In genomic region chr13:56251176-56251923, GRCm38 (mm10) we compare ENCODE assay signal across 10 mouse cellular contexts. TPM values are rescaled to one million over a fixed set of nuclear protein-coding genes. Genes with fewer than 3 reads are reported as not detected.
A peak's percentile ranks its signal among the peaks of the same experiment; 100 is the strongest.
DNase-seq lines count a peak whose midpoint lies in the region; ATAC-seq and TF ChIP-seq lines count a peak whose summit lies in the region.
"Had no signal": no experiment of that assay in that cellular context is flagged by ENCODE, and none has a peak within 500 bp of the region (broad histone marks: within the 10 kb centered on the region; RNA-seq: fewer than 3 reads in every experiment).

No protein-coding gene starts in this region.

- 0 out of 2 replicates have a peak, but pooled peaks have one; percentile 14 for ATAC-seq in kidney, embryonic 14.5 days (ENCODE audit: low FRiP score, low TSS enrichment)
- no peak; the same call in 1 of the 2 replicates for ATAC-seq in hindbrain, embryonic 12.5 days (ENCODE audit: low FRiP score)
- no peak for ATAC-seq in midbrain, embryonic 15.5 days (replicated peaks)

- H3K4me1 ChIP-seq in kidney, embryonic 14.5 days (ENCODE audit: control insufficient read depth, insufficient read depth, low read length): peaks cover 4% of the 10 kb centered on the region; the same call in 1 of the 2 replicates
- peaks cover 52% of the 10 kb centered on the region for H3K4me1 ChIP-seq in hindbrain, embryonic 12.5 days
- peaks cover 29% of the 10 kb centered on the region for H3K4me1 ChIP-seq in midbrain, embryonic 15.5 days

- no peak overlapping the region; the same call in 1 of the 2 replicates for H3K4me2 ChIP-seq in kidney, embryonic 14.5 days (replicated peaks; ENCODE audit: low read depth, low read length)
- peak overlapping the region; percentile 56 for H3K4me2 ChIP-seq in hindbrain, embryonic 12.5 days (replicated peaks)
- peak overlapping the region; percentile 59 for H3K4me2 ChIP-seq in midbrain, embryonic 15.5 days

- H3K9ac ChIP-seq in kidney, embryonic 14.5 days (ENCODE audit: low read depth, low read length): no peak overlapping the region
- peak overlapping the region; percentile 32 for H3K9ac ChIP-seq in hindbrain, embryonic 12.5 days
- H3K9ac ChIP-seq in midbrain, embryonic 15.5 days: no peak overlapping the region

- no peak for DNase-seq in kidney, adult 11 months
- peak; percentile 50 for DNase-seq in brain, embryonic 14.5 days (ENCODE audit: low read depth)
- no peak for DNase-seq in right cerebral cortex, postnatal 4 days
- DNase-seq in gastrocnemius, postnatal 14 days: no peak
- no peak for DNase-seq in lung, postnatal 14 days

- H3K27ac ChIP-seq in kidney, embryonic 14.5 days (ENCODE audit: low read depth, low read length): no peak overlapping the region
- H3K27ac ChIP-seq in hindbrain, embryonic 12.5 days: peak overlapping the region; percentile 71
- no peak overlapping the region for H3K27ac ChIP-seq in midbrain, embryonic 15.5 days

- peaks cover 100% of the 10 kb centered on the region for H3K27me3 ChIP-seq in kidney, embryonic 14.5 days (ENCODE audit: control insufficient read depth, insufficient read depth, low read length)
- H3K27me3 ChIP-seq in hindbrain, embryonic 12.5 days: peaks cover 98% of the 10 kb centered on the region
- peaks cover 95% of the 10 kb centered on the region for H3K27me3 ChIP-seq in midbrain, embryonic 15.5 days (replicated peaks)

- no peak for TF ChIP-seq CTCF in brain, embryonic 14.5 days (IDR thresholded peaks at IDR 0.05; ENCODE audit: borderline replicate concordance, extremely low read depth, insufficient read depth, insufficient read length)

- H3K4me3 ChIP-seq in kidney, embryonic 14.5 days (ENCODE audit: low read length): peak overlapping the region; percentile 38
- peak overlapping the region; percentile 32 for H3K4me3 ChIP-seq in hindbrain, embryonic 12.5 days
- H3K4me3 ChIP-seq in midbrain, embryonic 15.5 days: peak overlapping the region; percentile 36

- no peaks in the 10 kb centered on the region for H3K9me3 ChIP-seq in kidney, embryonic 14.5 days (ENCODE audit: control insufficient read depth, low read length)
- H3K9me3 ChIP-seq in hindbrain, embryonic 12.5 days (replicated peaks): no peaks in the 10 kb centered on the region
- no peaks in the 10 kb centered on the region for H3K9me3 ChIP-seq in midbrain, embryonic 15.5 days

- intact Hi-C loops in gastrocnemius, postnatal 14 days (cut with DNase I; ENCODE audit: low total_unique reads): no loop called here

- no peak for TF ChIP-seq POLR2A in brain, embryonic 14.5 days (IDR thresholded peaks at IDR 0.05; ENCODE audit: borderline replicate concordance, extremely low read depth, insufficient read depth, insufficient read length, poor library complexity, severe bottlenecking)

- WGBS in kidney, embryonic 14.5 days: under 1% methylated on average over 59 of the region's 59 CpGs
- WGBS in hindbrain, embryonic 12.5 days: 1% methylated on average over 59 of the region's 59 CpGs
- under 1% methylated on average over 59 of the region's 59 CpGs for WGBS in midbrain, embryonic 15.5 days

- H3K36me3 ChIP-seq in kidney, embryonic 14.5 days (ENCODE audit: control insufficient read depth, insufficient read depth, low read length): no peaks in the 10 kb centered on the region
- no peaks in the 10 kb centered on the region for H3K36me3 ChIP-seq in hindbrain, embryonic 12.5 days
- no peaks in the 10 kb centered on the region for H3K36me3 ChIP-seq in midbrain, embryonic 15.5 days (replicated peaks)

RNA-seq across cellular contexts. Expression of gene Neurog1, which starts 0.6 kb away (rescaled TPM):
- not detected in 2 replicates for polyA plus RNA-seq in kidney, embryonic 14.5 days (2014; fragmentation: Nextera tagmentation; extraction: Ambion mirVana)
- polyA plus RNA-seq in brain, embryonic 14.5 days (2012; rRNA removed): 10.1 and 17.1 TPM in 2 replicates
- 18.2 and 21.7 TPM in 2 replicates for polyA plus RNA-seq in hindbrain, embryonic 12.5 days (2016; fragmentation: Nextera tagmentation; extraction: Ambion mirVana)
- polyA plus RNA-seq in midbrain, embryonic 15.5 days (2015; fragmentation: Nextera tagmentation; extraction: Ambion mirVana): 3.9 and 6.1 TPM in 2 replicates
- not detected for total RNA-seq in gastrocnemius, postnatal 14 days (2021)
- total RNA-seq: layer of hippocampus, postnatal 14 days; MEL had no signal

RNA-seq across cellular contexts. Expression of gene Cxcl14, which starts 45.0 kb away (rescaled TPM):
- 19.2 and 20.8 TPM in 2 replicates for polyA plus RNA-seq in kidney, embryonic 14.5 days (2014; fragmentation: Nextera tagmentation; extraction: Ambion mirVana)
- polyA plus RNA-seq in brain, embryonic 14.5 days (2012; rRNA removed): 30.1 and 35.9 TPM in 2 replicates
- 72.3 and 90.1 TPM in 2 replicates for polyA plus RNA-seq in hindbrain, embryonic 12.5 days (2016; fragmentation: Nextera tagmentation; extraction: Ambion mirVana)
- polyA plus RNA-seq in midbrain, embryonic 15.5 days (2015; fragmentation: Nextera tagmentation; extraction: Ambion mirVana): 16.4 and 22.7 TPM in 2 replicates
- 10 to 100 TPM; 23.3 to 28.6 TPM for total RNA-seq in gastrocnemius, postnatal 14 days (2021)
- total RNA-seq: MEL had no signal
